Mouse (Mus musculus) hindbrain, postnatal 0 days (tissue): ENCODE measurements around the gene Ncl. TPM values are rescaled to one million over a fixed set of nuclear protein-coding genes. Genes with fewer than 3 reads are reported as not detected.

ENCODE experiments used
- ATAC-seq: fragments of 200-750 bp; cut with Nextera tagmentation; 2 replicates; pipeline ENCODE4 v1.8.0; 2017; ENCODE audit warnings: mild to moderate bottlenecking, moderate TSS enrichment, moderate library complexity
- DNase-seq: peaks from one replicate; pipeline ENCODE4 v3.0.0-alpha.2; 2015; ENCODE audit warnings: low spot score
- H3K27ac ChIP-seq: fragments of 300-500 bp; sonication (generic); 2 replicates; pipeline ENCODE4 v1.5.1; 2014; ENCODE audit warnings: mild to moderate bottlenecking
- H3K27me3 ChIP-seq: fragments of 300-500 bp; sonication (generic); 2 replicates; pipeline ENCODE4 v1.6.1; 2014; ENCODE audit warnings: low read length, mixed read lengths; ENCODE audit not compliant: insufficient read depth
- H3K36me3 ChIP-seq: fragments of 300-500 bp; sonication (generic); 2 replicates; pipeline ENCODE4 v1.6.1; 2014; ENCODE audit warnings: low read length, mixed read lengths; ENCODE audit not compliant: insufficient read depth
- H3K4me1 ChIP-seq: fragments of 300-500 bp; sonication (generic); 2 replicates; pipeline ENCODE4 v1.6.1; 2014; ENCODE audit warnings: antibody characterized with exemption, low read length, mixed read lengths; ENCODE audit not compliant: insufficient read depth
- H3K4me2 ChIP-seq: fragments of 300-500 bp; sonication (generic); 2 replicates; pipeline ENCODE4 v1.6.1; 2014; ENCODE audit warnings: low read depth, mild to moderate bottlenecking, low read length, moderate library complexity, mixed read lengths
- H3K4me3 ChIP-seq: fragments of 300-500 bp; sonication (generic); 2 replicates; pipeline ENCODE4 v1.5.1; 2014; ENCODE audit warnings: low read length
- H3K9ac ChIP-seq: fragments of 300-500 bp; sonication (generic); replicated peaks from 2 replicates; pipeline ENCODE4 v1.6.1; 2014; ENCODE audit warnings: mild to moderate bottlenecking, low read length, moderate library complexity, mixed read lengths
- H3K9me3 ChIP-seq: fragments of 300-500 bp; sonication (generic); 2 replicates; pipeline ENCODE4 v1.6.1; 2016; ENCODE audit warnings: low read length, mixed read lengths
- CTCF ChIP-seq: IDR thresholded peaks from 2 replicates; pipeline ENCODE4 v1.5.1; 2016; ENCODE audit warnings: antibody characterized with exemption, control low read depth, low read depth
- WGBS: fragments of 180-500 bp; shearing (Covaris S2); extraction: QIAGEN DNeasy Blood & Tissue Kit; methylation state at CpG from one replicate; pipeline ENCODE4 v1.1.7; 2014; 5-methylcytosine and 5-hydroxymethylcytosine counted together
- microRNA-seq, 2 experiments: library from miRNA; unstranded; fragments of <30 nt; microRNA quantifications; one replicate each; pipeline ENCODE4; 2016
- polyA plus RNA-seq: library from polyadenylated mRNA; unstranded; fragments of >200 nt; fragmentation: Nextera tagmentation; extraction: Ambion mirVana; gene quantifications from 2 replicates; pipeline ENCODE4 v1.2.1, GENCODE M21; 2015
- total RNA-seq: library from RNA; depleted of rRNA; stranded (reverse); fragments of >200 nt; gene quantifications from 2 replicates; pipeline ENCODE4 v1.2.3, GENCODE M21; 2014; rRNA removed

Gene Ncl
- total and polyA plus RNA-seq, 2 experiments from 2014 or later: 17.2 to 203 TPM

- Histone ChIP-seq H3K4me2 (peak within 1 kb of the TSS; percentile 95), H3K9me3 (no peaks in the 10 kb centered on the region), H3K27me3 (no peaks in the 10 kb centered on the region), H3K4me1 (no peaks in the 10 kb centered on the region), H3K4me3 (peak within 1 kb of the TSS; percentile 67), H3K27ac (peak within 1 kb of the TSS; percentile 50; the same call in 1 of the 2 replicates), H3K36me3 (no peaks in the 10 kb centered on the region), H3K9ac (peak within 1 kb of the TSS; percentile 72)
- ATAC-seq (no peak), DNase-seq (no peak)
- TF ChIP-seq CTCF: no peak
- whole genome bisulfite sequencing: 34% methylated on average over 6 of the region's 6 CpGs
These were observed 56.7 kb downstream of the Ncl start, which contains the start of gene B3gnt7 for GRCm38 (mm10) chr1:86302532-86302931. B3gnt7 (plus strand) TSS chr1:86302832.

DNA sequence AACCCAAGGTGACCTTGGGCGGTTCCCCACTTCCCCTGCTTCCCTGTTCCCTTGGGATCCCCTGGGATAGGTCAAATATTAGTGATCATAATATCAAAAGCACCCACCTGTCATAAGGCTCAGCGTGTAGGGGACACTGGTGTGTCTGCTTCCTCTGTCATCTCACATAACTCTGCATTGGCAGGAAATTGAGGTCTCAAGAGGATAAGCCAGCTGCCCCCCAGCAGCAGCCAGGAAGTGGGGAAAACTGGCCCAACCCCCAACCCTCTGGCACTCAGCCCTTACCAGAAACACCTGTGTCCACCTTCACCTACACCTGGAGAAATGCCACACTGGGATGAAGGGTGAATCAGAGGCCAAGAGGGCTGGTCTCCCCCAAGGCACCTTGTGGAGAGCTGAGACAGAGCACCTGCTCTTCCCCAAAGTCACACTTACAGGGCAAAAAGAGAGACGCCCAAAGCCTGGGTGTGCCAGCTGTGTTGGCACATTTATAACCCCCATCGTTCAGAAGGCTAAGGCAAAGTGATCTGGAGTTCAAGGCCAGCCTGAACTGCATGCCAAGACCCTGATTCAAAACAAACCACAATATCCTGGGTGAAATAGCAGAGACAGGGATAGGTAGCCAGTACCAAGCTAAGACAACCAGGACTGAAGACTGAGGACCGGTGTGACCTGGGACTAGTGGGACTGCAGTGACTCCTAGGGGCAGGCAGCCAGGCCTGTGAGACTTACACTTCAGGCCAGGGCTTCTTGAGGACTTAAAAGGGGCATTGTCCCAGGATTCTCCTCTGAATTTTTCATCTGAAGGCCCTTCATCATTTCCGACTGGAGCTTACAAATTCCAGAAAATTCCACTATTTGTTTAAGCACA, 57.7 kb downstream of the Ncl start:
- Histone ChIP-seq H3K9me3 (no peaks in the 10 kb centered on the region), H3K4me2 (no peak overlapping the region), H3K27ac (no peak overlapping the region), H3K9ac (no peak overlapping the region; the same call in 1 of the 2 replicates), H3K27me3 (no peaks in the 10 kb centered on the region), H3K4me3 (no peak overlapping the region), H3K36me3 (no peaks in the 10 kb centered on the region), H3K4me1 (no peaks in the 10 kb centered on the region)
- no peak for ATAC-seq
- TF ChIP-seq CTCF: peak; percentile 41
- 55% methylated on average over 6 of the region's 6 CpGs for WGBS
- DNase-seq: no peak

DNA sequence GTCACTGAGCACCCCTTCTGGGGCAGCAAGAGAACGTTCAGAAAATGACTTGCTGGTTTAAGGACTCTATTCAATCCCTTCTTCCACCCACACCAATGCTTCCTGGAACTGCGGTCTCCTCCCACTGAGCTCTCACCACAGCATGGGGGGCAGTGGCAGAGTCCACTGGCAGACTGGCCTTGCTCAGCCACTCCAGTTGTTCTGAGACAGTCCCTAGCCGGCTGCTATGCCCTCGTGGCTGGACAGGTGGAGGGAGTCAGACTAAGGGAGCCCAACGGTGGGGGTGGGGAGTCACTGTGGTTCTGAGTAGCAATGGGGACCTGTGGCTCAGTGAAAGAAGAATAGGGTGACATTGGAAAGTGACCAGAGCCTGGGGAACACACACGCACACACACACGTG, 58.5 kb downstream of the Ncl start:
- Histone ChIP-seq H3K4me3 (no peak overlapping the region), H3K36me3 (no peaks in the 10 kb centered on the region), H3K9ac (no peak overlapping the region), H3K27ac (no peak overlapping the region), H3K27me3 (no peaks in the 10 kb centered on the region), H3K4me1 (no peaks in the 10 kb centered on the region), H3K9me3 (no peaks in the 10 kb centered on the region), H3K4me2 (no peak overlapping the region)
- WGBS: 47% methylated on average over 7 of the region's 7 CpGs
- DNase-seq: no peak
- no peak for TF ChIP-seq CTCF
- no peak for ATAC-seq

DNA sequence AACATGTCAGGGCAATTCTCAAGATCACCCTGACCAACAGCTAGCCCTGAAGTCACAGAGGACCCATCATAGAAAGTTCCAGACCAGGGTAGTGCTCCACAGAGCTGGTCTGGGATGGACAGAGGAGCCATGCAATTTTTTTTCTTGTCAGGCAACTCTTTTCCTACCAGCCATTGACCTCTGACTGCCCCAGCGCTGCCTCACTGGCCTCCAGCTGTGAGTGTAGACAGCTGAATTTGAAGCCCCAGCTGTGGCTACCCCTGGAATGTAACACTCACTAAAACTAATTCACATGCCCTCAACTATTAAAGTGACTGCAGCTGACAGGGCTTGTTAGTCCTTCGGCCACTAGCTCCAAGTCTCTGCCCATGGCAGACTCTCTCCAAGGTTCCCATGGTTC, 59.1 kb downstream of the Ncl start:
- TF ChIP-seq CTCF: no peak
- no peak overlapping the region for H3K4me3 ChIP-seq
- no peak overlapping the region for H3K4me2 ChIP-seq
- no peak overlapping the region for H3K27ac ChIP-seq
- WGBS: 21% methylated on average over 2 of the region's 2 CpGs
- ATAC-seq: no peak
- no peaks in the 10 kb centered on the region for H3K9me3 ChIP-seq
- no peaks in the 10 kb centered on the region for H3K27me3 ChIP-seq
- H3K36me3 ChIP-seq: no peaks in the 10 kb centered on the region
- no peak for DNase-seq
- H3K4me1 ChIP-seq: no peaks in the 10 kb centered on the region
- H3K9ac ChIP-seq: no peak overlapping the region

Small RNA genes lying within 50 kb of the gene (microRNA-seq; reads per million reads assigned to microRNA genes)
- gene mmu-mir-3535: 11.5 to 15.0 reads per million in 2 experiments

Other genes with a start within 250 kb of the Ncl start
- not detected in 2 replicates for gene Htr2b, start 247.4 kb downstream of the Ncl start, total RNA-seq
- gene Htr2b, start 247.4 kb downstream of the Ncl start, polyA plus RNA-seq: 0.24 and 0.44 TPM in 2 replicates
- 4.0 and 5.2 TPM in 2 replicates for gene Gm21972, start 225.8 kb downstream of the Ncl start, total RNA-seq
- gene Gm21972, start 225.8 kb downstream of the Ncl start, polyA plus RNA-seq: 0.29 TPM in 1 of 2 replicates, not detected in the other
- gene Armc9, start 204.6 kb downstream of the Ncl start, total RNA-seq: 13.6 and 21.0 TPM in 2 replicates
- gene Armc9, start 204.6 kb downstream of the Ncl start, polyA plus RNA-seq: 34.9 and 38.1 TPM in 2 replicates
- 12.6 and 14.1 TPM in 2 replicates for gene B3gnt7, start 56.6 kb downstream of the Ncl start, total RNA-seq
- 8.7 and 9.2 TPM in 2 replicates for gene B3gnt7, start 56.6 kb downstream of the Ncl start, polyA plus RNA-seq
- 0.16 TPM in 1 of 2 replicates, not detected in the other for gene Nmur1, start 66.8 kb upstream of the Ncl start, total RNA-seq
- 0.16 and 0.24 TPM in 2 replicates for gene Nmur1, start 66.8 kb upstream of the Ncl start, polyA plus RNA-seq
- gene Tex44, start 66.9 kb upstream of the Ncl start, total RNA-seq: not detected in 2 replicates
- not detected in 2 replicates for gene Tex44, start 66.9 kb upstream of the Ncl start, polyA plus RNA-seq
- 619 and 723 TPM in 2 replicates for gene Ptma, start 167.3 kb upstream of the Ncl start, total RNA-seq
- gene Ptma, start 167.3 kb upstream of the Ncl start, polyA plus RNA-seq: 1,399 and 1,474 TPM in 2 replicates
- gene Pde6d, start 223.2 kb upstream of the Ncl start, total RNA-seq: 36.6 and 39.1 TPM in 2 replicates
- gene Pde6d, start 223.2 kb upstream of the Ncl start, polyA plus RNA-seq: 112 and 121 TPM in 2 replicates
- 33.6 and 47.0 TPM in 2 replicates for gene Cops7b, start 223.5 kb upstream of the Ncl start, total RNA-seq
- gene Cops7b, start 223.5 kb upstream of the Ncl start, polyA plus RNA-seq: 44.7 and 48.3 TPM in 2 replicates